8 mouse cellular contexts compared by ENCODE assay signal in genomic region chr7:99181619-99182431, GRCm38 (mm10). TPM values are rescaled to one million over a fixed set of nuclear protein-coding genes. Genes with fewer than 3 reads are reported as not detected.
DNase-seq lines count a peak whose midpoint lies in the region; ATAC-seq lines count a peak whose summit lies in the region.

No protein-coding gene starts in this region.

- no peaks in the 10 kb centered on the region for H3K36me3 ChIP-seq in heart, embryonic 10.5 days
- H3K36me3 ChIP-seq in heart, embryonic 16.5 days (ENCODE audit: control insufficient read depth, insufficient read depth): no peaks in the 10 kb centered on the region
- no peaks in the 10 kb centered on the region for H3K36me3 ChIP-seq in midbrain, embryonic 10.5 days

- 26% methylated on average over 14 of the region's 14 CpGs for WGBS in heart, embryonic 10.5 days
- WGBS in heart, embryonic 16.5 days: 24% methylated on average over 14 of the region's 14 CpGs
- 23% methylated on average over 14 of the region's 14 CpGs for WGBS in midbrain, embryonic 10.5 days

- H3K4me3 ChIP-seq in heart, embryonic 10.5 days: peak overlapping the region; percentile 73
- peak overlapping the region; percentile 70 for H3K4me3 ChIP-seq in heart, embryonic 16.5 days (ENCODE audit: low read length)
- peak overlapping the region; percentile 76 for H3K4me3 ChIP-seq in midbrain, embryonic 10.5 days

- H3K4me1 ChIP-seq in heart, embryonic 10.5 days: peaks cover 19% of the 10 kb centered on the region
- peaks cover 2% of the 10 kb centered on the region for H3K4me1 ChIP-seq in heart, embryonic 16.5 days (ENCODE audit: control insufficient read depth, insufficient read depth, low read length)
- peaks cover 33% of the 10 kb centered on the region for H3K4me1 ChIP-seq in midbrain, embryonic 10.5 days

- no peak for DNase-seq in heart, embryonic 10.5 days (ENCODE audit: low spot score)
- no peak for DNase-seq in heart, adult 8-10 months (ENCODE audit: low spot score)
- DNase-seq in R1 (ENCODE audit: low read depth, low spot score): peak; percentile 8
- peak; percentile 22 for DNase-seq in layer of hippocampus, adult 9-10 months (ENCODE audit: low spot score)
- DNase-seq in midbrain, embryonic 10.5 days (ENCODE audit: low spot score): no peak
- DNase-seq in frontal cortex, postnatal 10 days (ENCODE audit: low spot score in 2 of 2): no peak
- DNase-seq in urinary bladder, postnatal 4 days (ENCODE audit: low spot score in 2 of 2): no peak

- H3K27ac ChIP-seq in heart, embryonic 10.5 days: peak overlapping the region; percentile 98
- H3K27ac ChIP-seq in heart, embryonic 16.5 days (ENCODE audit: low read length): peak overlapping the region; percentile 86
- H3K27ac ChIP-seq in midbrain, embryonic 10.5 days (replicated peaks): peak overlapping the region; percentile 93

- H3K9me3 ChIP-seq in heart, embryonic 10.5 days: no peaks in the 10 kb centered on the region
- H3K9me3 ChIP-seq in heart, embryonic 16.5 days (replicated peaks; ENCODE audit: control insufficient read depth, low read length): no peaks in the 10 kb centered on the region
- H3K9me3 ChIP-seq in midbrain, embryonic 10.5 days (replicated peaks): no peaks in the 10 kb centered on the region

- H3K27me3 ChIP-seq in heart, embryonic 10.5 days (ENCODE audit: insufficient read depth, poor library complexity, severe bottlenecking): peaks cover 27% of the 10 kb centered on the region
- H3K27me3 ChIP-seq in heart, embryonic 16.5 days (ENCODE audit: control insufficient read depth, insufficient read depth, low read length): peaks cover 9% of the 10 kb centered on the region
- peaks cover 40% of the 10 kb centered on the region for H3K27me3 ChIP-seq in midbrain, embryonic 10.5 days (ENCODE audit: low read depth, poor library complexity, severe bottlenecking)

- H3K4me2 ChIP-seq in heart, embryonic 16.5 days (ENCODE audit: low read depth, low read length): peak overlapping the region; percentile 95

- H3K9ac ChIP-seq in heart, embryonic 16.5 days (ENCODE audit: low read length): peak overlapping the region; percentile 87

- peak; percentile 2; the same call in 1 of the 2 replicates for ATAC-seq in heart, embryonic 16.5 days (replicated peaks; ENCODE audit: extremely low read depth, insufficient read depth, low FRiP score)

RNA-seq across cellular contexts. Expression of gene Dgat2, which starts 0.7 kb away (rescaled TPM):
- polyA plus RNA-seq in heart, embryonic 10.5 days (2016; fragmentation: Nextera tagmentation; extraction: Ambion mirVana): 12.5 and 24.3 TPM in 2 replicates
- 100 to 1,000 TPM; 341 to 454 (median 381) TPM for total RNA-seq in heart, adult 8-10 months (2022)
- 38.5 and 44.9 TPM in 2 replicates for polyA plus RNA-seq in heart, embryonic 16.5 days (2015; fragmentation: Nextera tagmentation; extraction: Ambion mirVana)
- polyA plus RNA-seq in midbrain, embryonic 10.5 days (2016; fragmentation: Nextera tagmentation; extraction: Ambion mirVana): 10.9 and 13.6 TPM in 2 replicates

RNA-seq across cellular contexts. Expression of gene Uvrag, which starts 40.9 kb away (rescaled TPM):
- polyA plus RNA-seq in heart, embryonic 10.5 days (2016; fragmentation: Nextera tagmentation; extraction: Ambion mirVana): 15.2 and 17.0 TPM in 2 replicates
- total RNA-seq in heart, adult 8-10 months (2022): 10 to 100 TPM; 17.5 to 22.1 (median 20.3) TPM
- 16.3 and 17.3 TPM in 2 replicates for polyA plus RNA-seq in heart, embryonic 16.5 days (2015; fragmentation: Nextera tagmentation; extraction: Ambion mirVana)
- polyA plus RNA-seq in midbrain, embryonic 10.5 days (2016; fragmentation: Nextera tagmentation; extraction: Ambion mirVana): 9.7 and 10.0 TPM in 2 replicates

RNA-seq across cellular contexts. Expression of gene Mogat2, which starts 56.6 kb away (rescaled TPM):
- polyA plus RNA-seq in heart, embryonic 10.5 days (2016; fragmentation: Nextera tagmentation; extraction: Ambion mirVana): 11.1 and 30.6 TPM in 2 replicates
- total RNA-seq in heart, adult 8-10 months (2022): not detected
- polyA plus RNA-seq in heart, embryonic 16.5 days (2015; fragmentation: Nextera tagmentation; extraction: Ambion mirVana): 0.64 and 0.95 TPM in 2 replicates
- 18.5 and 30.3 TPM in 2 replicates for polyA plus RNA-seq in midbrain, embryonic 10.5 days (2016; fragmentation: Nextera tagmentation; extraction: Ambion mirVana)

Comparison
In these comparisons a context has a peak if more than half of its experiments do, and no peak if none do; other contexts are left out.
1. DNase-seq: peak in R1 (single experiment) and layer of hippocampus, adult 9-10 months (single experiment); none in heart, embryonic 10.5 days (single experiment), heart, adult 8-10 months (single experiment), midbrain, embryonic 10.5 days (single experiment), frontal cortex, postnatal 10 days (0 of 2) and urinary bladder, postnatal 4 days (0 of 2).
2. Peak in every context shown above with its lines, with median percentiles within 50 percentile points of each other: H3K27ac ChIP-seq and H3K4me3 ChIP-seq.